Mouse (Mus musculus) lung, embryonic 14.5 days (tissue): ENCODE results near the gene Erf. TPM values are rescaled to one million over a fixed set of nuclear protein-coding genes. Genes with fewer than 3 reads are reported as not detected.

Experiments used
- ATAC-seq: fragments of 200-750 bp; cut with Nextera tagmentation; 2 replicates; pipeline ENCODE4 v1.8.0; 2017; ENCODE audit warnings: mild to moderate bottlenecking, moderate TSS enrichment, moderate library complexity; ENCODE audit not compliant: insufficient read depth
- DNase-seq: peaks from one replicate; pipeline ENCODE4 v3.0.0-alpha.2; 2015
- H3K27ac ChIP-seq: fragments of 300-500 bp; sonication (generic); 2 replicates; pipeline ENCODE4 v1.5.1; 2014; ENCODE audit warnings: low read depth, mild to moderate bottlenecking, moderate library complexity
- H3K27me3 ChIP-seq: fragments of 300-500 bp; sonication (generic); 2 replicates; pipeline ENCODE4 v1.6.1; 2014; ENCODE audit warnings: low read length, control low read depth; ENCODE audit not compliant: insufficient read depth
- H3K36me3 ChIP-seq: fragments of 300-500 bp; sonication (generic); 2 replicates; pipeline ENCODE4 v1.6.1; 2014; ENCODE audit warnings: control low read depth; ENCODE audit not compliant: insufficient read depth
- H3K4me1 ChIP-seq: fragments of 300-500 bp; sonication (generic); 2 replicates; pipeline ENCODE4 v1.6.1; 2014; ENCODE audit warnings: antibody characterized with exemption, control low read depth; ENCODE audit not compliant: insufficient read depth
- H3K4me2 ChIP-seq: fragments of 300-500 bp; sonication (generic); 2 replicates; pipeline ENCODE4 v1.6.1; 2014; ENCODE audit warnings: mild to moderate bottlenecking
- H3K4me3 ChIP-seq: fragments of 300-500 bp; sonication (generic); 2 replicates; pipeline ENCODE4 v1.5.1; 2014; ENCODE audit warnings: low read depth, low read length
- H3K9ac ChIP-seq: fragments of 300-500 bp; sonication (generic); 2 replicates; pipeline ENCODE4 v1.6.1; 2014
- H3K9me3 ChIP-seq: fragments of 300-500 bp; sonication (generic); 2 replicates; pipeline ENCODE4 v1.6.1; 2016; ENCODE audit warnings: low read depth, low read length, control low read depth
- CTCF ChIP-seq: IDR thresholded peaks from 2 replicates; pipeline ENCODE4 v1.5.1; 2016; ENCODE audit warnings: antibody characterized with exemption, low read depth
- WGBS: fragments of 180-500 bp; shearing (Covaris S2); extraction: QIAGEN DNeasy Blood & Tissue Kit; methylation state at CpG from one replicate; pipeline ENCODE4 v1.1.7; 2014; 5-methylcytosine and 5-hydroxymethylcytosine counted together
- microRNA-seq: library from miRNA; unstranded; fragments of <30 nt; microRNA quantifications from one replicate; pipeline ENCODE4, GENCODE M21; 2016; ENCODE audit warnings: borderline number of aligned reads
- polyA plus RNA-seq: library from polyadenylated mRNA; unstranded; fragments of >200 nt; fragmentation: Nextera tagmentation; extraction: Ambion mirVana; gene quantifications from 2 replicates; pipeline ENCODE4 v1.2.1, GENCODE M21; 2014

The Erf gene
- polyA plus RNA-seq, 1 experiment from 2014 or later = 26.6 TPM

DNA sequence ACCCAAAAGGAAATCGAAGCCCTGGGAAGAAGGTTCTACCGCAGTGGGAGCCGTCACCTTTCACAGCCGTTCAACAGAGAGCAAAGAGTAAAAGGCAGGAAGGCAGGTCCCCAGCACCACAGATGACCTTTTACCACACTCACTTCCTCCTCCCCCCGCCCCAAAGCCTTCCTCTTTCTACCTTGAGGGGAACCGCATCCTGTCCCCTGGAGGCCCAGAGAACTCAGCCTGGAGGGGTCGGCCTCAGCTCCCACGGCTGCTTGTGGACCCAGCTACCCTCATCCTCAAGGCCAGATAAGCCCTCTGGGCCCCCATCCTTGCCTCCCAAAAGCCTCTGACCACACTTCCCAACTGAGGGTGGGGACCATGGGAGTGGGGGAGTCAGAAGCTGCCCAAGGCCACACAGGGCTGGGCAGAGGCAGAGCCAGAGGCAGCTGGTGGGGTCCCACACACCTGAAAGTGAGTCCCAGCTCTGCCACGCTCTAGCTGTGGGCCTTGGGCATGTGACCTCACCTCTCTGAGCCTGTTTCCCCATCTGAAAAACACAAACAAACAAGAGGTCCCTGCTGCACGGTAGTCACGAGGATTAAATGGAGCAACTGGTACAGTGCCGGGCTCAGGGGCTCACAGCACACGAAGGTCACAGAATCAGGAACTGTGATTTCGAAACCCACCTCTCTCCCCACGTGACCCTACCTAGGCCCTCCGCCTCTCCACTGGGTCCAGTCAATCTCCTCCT is 45.0 kb downstream of the Erf start:
- H3K4me1 ChIP-seq = no peaks in the 10 kb centered on the region
- H3K9me3 ChIP-seq = no peaks in the 10 kb centered on the region
- ATAC-seq = no peak

DNA sequence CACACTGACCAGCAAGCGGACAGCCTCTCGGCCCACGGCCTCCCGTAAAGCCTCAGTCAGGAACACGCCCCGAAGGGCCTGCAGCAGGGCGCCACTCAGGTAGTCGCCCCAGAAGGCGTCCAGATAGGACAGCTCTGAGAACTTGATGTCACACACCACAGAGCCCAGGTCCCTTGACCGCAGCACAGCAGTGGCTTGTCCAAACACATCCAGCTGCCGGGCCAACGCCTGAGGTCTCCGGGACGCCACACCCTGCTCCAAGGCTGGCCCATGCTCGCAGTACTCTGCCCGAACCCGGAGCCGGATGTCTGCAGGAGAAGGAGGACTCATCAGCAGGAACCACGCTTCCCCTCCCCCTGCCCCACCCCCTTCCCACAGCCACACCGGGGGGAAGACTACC is 46.9 kb downstream of the Erf start:
- Histone ChIP-seq H3K27ac (no peak overlapping the region), H3K9ac (no peak overlapping the region), H3K9me3 (no peaks in the 10 kb centered on the region), H3K4me1 (no peaks in the 10 kb centered on the region), H3K4me2 (no peak overlapping the region), H3K4me3 (no peak overlapping the region), H3K27me3 (no peaks in the 10 kb centered on the region), H3K36me3 (peaks cover 11% of the 10 kb centered on the region; the same call in 1 of the 2 replicates)
- ATAC-seq (no peak), DNase-seq (no peak)
- WGBS = 83% methylated on average over 20 of the region's 20 CpGs
- TF ChIP-seq CTCF = no peak

More for the DNA sequence above, 45.0 kb downstream of the Erf start:
- Histone ChIP-seq H3K27ac (no peak overlapping the region), H3K27me3 (no peaks in the 10 kb centered on the region), H3K9ac (no peak overlapping the region), H3K36me3 (peaks cover 11% of the 10 kb centered on the region; the same call in 1 of the 2 replicates), H3K4me2 (no peak overlapping the region), H3K4me3 (no peak overlapping the region)
- DNase-seq = no peak
- 72% methylated on average over 16 of the region's 16 CpGs for WGBS
- TF ChIP-seq CTCF = no peak

DNA sequence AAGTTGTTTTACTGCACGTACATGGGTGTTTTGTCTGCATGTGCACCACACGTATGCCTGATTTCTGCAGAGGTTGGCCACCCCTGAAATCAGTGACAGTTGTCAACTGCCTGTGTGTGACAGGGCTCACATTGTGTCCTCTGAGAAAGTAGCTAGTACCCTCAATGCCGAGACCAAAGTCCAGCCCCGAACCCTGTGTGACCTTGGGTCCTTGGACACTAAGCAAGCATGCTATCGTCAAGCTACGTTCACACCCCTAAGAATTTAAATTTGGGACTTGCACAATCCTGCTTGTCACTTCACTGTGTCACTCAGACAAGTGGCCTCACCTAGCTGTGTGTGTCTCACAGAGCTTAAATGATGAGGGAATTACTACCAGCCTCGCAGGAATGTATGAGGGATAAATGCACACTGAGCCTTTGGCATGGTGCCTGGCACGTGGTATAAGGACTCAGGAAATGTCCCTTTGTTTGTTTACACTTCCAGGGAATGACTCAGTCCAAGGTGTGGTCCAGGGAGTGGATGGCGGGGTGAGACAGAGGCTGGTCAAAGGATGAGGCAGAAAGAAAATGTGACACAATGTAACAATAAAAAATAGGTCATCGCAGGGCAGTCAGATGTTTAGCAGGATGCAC is 53.1 kb downstream of the Erf start:
- peak; percentile 35; the same call in 1 of the 2 replicates for ATAC-seq

GRCm38 (mm10) chr7:25196107-25196506 is 54.5 kb downstream of the Erf start:
- H3K36me3 ChIP-seq = no peaks in the 10 kb centered on the region
- no peak for TF ChIP-seq CTCF
- ATAC-seq (no peak), DNase-seq (no peak)
- no peak overlapping the region for H3K4me3 ChIP-seq
- H3K4me1 ChIP-seq = no peaks in the 10 kb centered on the region; the same call in 1 of the 2 replicates
- WGBS = 80% methylated on average over 9 of the region's 9 CpGs
- no peaks in the 10 kb centered on the region for H3K9me3 ChIP-seq
- no peaks in the 10 kb centered on the region for H3K27me3 ChIP-seq
- H3K4me2 ChIP-seq = no peak overlapping the region
- H3K9ac ChIP-seq = no peak overlapping the region
- no peak overlapping the region for H3K27ac ChIP-seq

More for the DNA sequence above, 53.1 kb downstream of the Erf start:
- no peak overlapping the region for H3K27ac ChIP-seq
- peaks cover 3% of the 10 kb centered on the region; the same call in 1 of the 2 replicates for H3K36me3 ChIP-seq
- no peak overlapping the region for H3K9ac ChIP-seq
- WGBS = 40% methylated on average over 10 of the region's 10 CpGs
- H3K9me3 ChIP-seq = no peaks in the 10 kb centered on the region
- no peak for TF ChIP-seq CTCF
- H3K4me2 ChIP-seq = no peak overlapping the region
- H3K27me3 ChIP-seq = no peaks in the 10 kb centered on the region
- no peaks in the 10 kb centered on the region; the same call in 1 of the 2 replicates for H3K4me1 ChIP-seq
- no peak overlapping the region for H3K4me3 ChIP-seq
- peak; percentile 75 for DNase-seq

DNA sequence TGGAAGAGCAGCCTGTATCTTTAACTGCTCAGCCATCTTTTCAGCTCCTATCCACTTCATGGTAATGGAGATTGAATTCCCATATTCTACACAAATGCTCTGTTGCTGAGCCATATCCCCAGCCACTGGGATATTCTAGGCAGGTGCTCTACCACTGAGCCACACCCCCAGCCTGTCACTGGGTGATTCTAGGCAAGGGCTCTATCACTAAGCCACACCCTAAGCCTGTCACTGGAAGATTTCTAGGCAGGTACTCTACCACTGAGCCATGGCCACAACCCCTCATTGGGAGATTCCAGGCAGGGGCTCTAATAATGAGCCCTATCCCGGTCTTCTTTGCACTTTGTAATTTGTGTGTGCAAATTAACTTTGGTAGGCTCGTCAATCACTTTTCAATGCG is 55.4 kb downstream of the Erf start:
- Histone ChIP-seq H3K4me1 (no peaks in the 10 kb centered on the region; the same call in 1 of the 2 replicates), H3K27ac (no peak overlapping the region), H3K9me3 (no peaks in the 10 kb centered on the region), H3K9ac (no peak overlapping the region), H3K4me3 (no peak overlapping the region), H3K27me3 (no peaks in the 10 kb centered on the region), H3K36me3 (no peaks in the 10 kb centered on the region), H3K4me2 (no peak overlapping the region)
- WGBS = 69% methylated on average over 3 of the region's 3 CpGs
- ATAC-seq = no peak
- no peak for DNase-seq
- TF ChIP-seq CTCF = no peak

Small RNA genes within 50 kb of the gene (microRNA-seq; reads per million reads assigned to microRNA genes)
- not detected for gene Mir7048

Other genes with a start within 250 kb of the Erf start
- 0.74 and 0.89 TPM in 2 replicates for gene Atp1a3, start 244.8 kb downstream of the Erf start, polyA plus RNA-seq
- 6.7 and 6.8 TPM in 2 replicates for gene Grik5, start 178.4 kb downstream of the Erf start, polyA plus RNA-seq
- 29.9 and 30.7 TPM in 2 replicates for gene Zfp574, start 178.2 kb downstream of the Erf start, polyA plus RNA-seq
- gene Pou2f2, start 71.0 kb downstream of the Erf start, polyA plus RNA-seq = 0.28 and 0.42 TPM in 2 replicates
- 5.2 and 6.7 TPM in 2 replicates for gene Dedd2, start 30.1 kb downstream of the Erf start, polyA plus RNA-seq
- gene Zfp526, start 29.3 kb downstream of the Erf start, polyA plus RNA-seq = 3.5 and 3.8 TPM in 2 replicates
- 14.6 and 14.9 TPM in 2 replicates for gene Gsk3a, start 12.9 kb downstream of the Erf start, polyA plus RNA-seq
- 31.1 and 39.1 TPM in 2 replicates for gene Cic, start 16.9 kb upstream of the Erf start, polyA plus RNA-seq
- 175 and 183 TPM in 2 replicates for gene Pafah1b3, start 47.2 kb upstream of the Erf start, polyA plus RNA-seq
- 0.26 and 0.29 TPM in 2 replicates for gene Prr19, start 50.6 kb upstream of the Erf start, polyA plus RNA-seq
- 0.25 TPM in 1 of 2 replicates, not detected in the other for gene Tmem145, start 55.3 kb upstream of the Erf start, polyA plus RNA-seq
- gene Megf8, start 66.4 kb upstream of the Erf start, polyA plus RNA-seq = 12.2 and 14.9 TPM in 2 replicates
- gene Cnfn, start 119.0 kb upstream of the Erf start, polyA plus RNA-seq = not detected in 2 replicates
- gene Lipe, start 147.9 kb upstream of the Erf start, polyA plus RNA-seq = 3.8 and 4.0 TPM in 2 replicates
- not detected in 2 replicates for gene Cxcl17, start 162.1 kb upstream of the Erf start, polyA plus RNA-seq
- 2.3 and 2.7 TPM in 2 replicates for gene Ceacam1, start 226.8 kb upstream of the Erf start, polyA plus RNA-seq